Mouse (Mus musculus) cerebellum, adult (tissue): ENCODE measurements around the gene Zfp750.

Experiments used
- ATAC-seq: cut with Nextera tagmentation; 2 replicates; pipeline ENCODE4 v1.9.2; 2017; ENCODE audit warnings: mild to moderate bottlenecking, moderate library complexity, mixed read lengths; ENCODE audit not compliant: insufficient number of reproducible peaks, low FRiP score, low TSS enrichment

The Zfp750 gene

GRCm38 (mm10) chr11:121543287-121543856, 24.2 kb upstream of the Zfp750 start:
- 0 out of 2 replicates have a peak, but pooled peaks have one; percentile 17 for ATAC-seq

- no peak for ATAC-seq
These were observed 23.3 kb upstream of the Zfp750 start for GRCm38 (mm10) chr11:121542471-121542870.

GRCm38 (mm10) chr11:121536528-121536927, 17.4 kb upstream of the Zfp750 start:
- ATAC-seq, result no peak

GRCm38 (mm10) chr11:121529747-121530146, 10.6 kb upstream of the Zfp750 start:
- no peak for ATAC-seq

- no peak for ATAC-seq
These were observed 5.1 kb upstream of the Zfp750 start for GRCm38 (mm10) chr11:121524191-121524590.

- ATAC-seq, result no peak
These were observed 3.1 kb upstream of the Zfp750 start for GRCm38 (mm10) chr11:121522156-121522762.

- ATAC-seq, result no peak
These were observed 1.6 kb upstream of the Zfp750 start for GRCm38 (mm10) chr11:121520761-121521160.

GRCm38 (mm10) chr11:121519703-121520102, 570 bp upstream of the Zfp750 start:
- ATAC-seq, result no peak

- ATAC-seq, result no peak
These were observed 1.3 kb downstream of the Zfp750 start for GRCm38 (mm10) chr11:121517687-121518465.

- ATAC-seq, result no peak
These were observed 2.2 kb downstream of the Zfp750 start for GRCm38 (mm10) chr11:121516906-121517305.

- ATAC-seq, result no peak
These were observed 3.1 kb downstream of the Zfp750 start for GRCm38 (mm10) chr11:121515996-121516395.

- ATAC-seq, result no peak
These were observed 6.1 kb downstream of the Zfp750 start for GRCm38 (mm10) chr11:121512896-121513572.

GRCm38 (mm10) chr11:121510512-121511246, 8.5 kb downstream of the Zfp750 start:
- ATAC-seq, result no peak

GRCm38 (mm10) chr11:121508478-121508877, 10.7 kb downstream of the Zfp750 start:
- ATAC-seq, result no peak

- ATAC-seq, result no peak
These were observed 16.9 kb downstream of the Zfp750 start for GRCm38 (mm10) chr11:121502000-121502860.

GRCm38 (mm10) chr11:121501525-121501924, 17.6 kb downstream of the Zfp750 start:
- no peak for ATAC-seq

GRCm38 (mm10) chr11:121500595-121500994, 18.5 kb downstream of the Zfp750 start:
- ATAC-seq, result no peak

GRCm38 (mm10) chr11:121490651-121491050, 28.5 kb downstream of the Zfp750 start:
- ATAC-seq, result no peak

- no peak for ATAC-seq
These were observed 33.3 kb downstream of the Zfp750 start for GRCm38 (mm10) chr11:121485882-121486281.
